Mouse (Mus musculus): ENCODE results near the gene 9930111J21Rik1. TPM values are rescaled to one million over a fixed set of nuclear protein-coding genes. Genes with fewer than 3 reads are reported as not detected.
"Not testable (repeated sequence)": the region's sequence is repeated elsewhere in the genome, so short reads cannot be mapped to it uniquely, and the experiment has no call there.

The 9930111J21Rik1 gene
- polyA plus RNA-seq, 1 experiment from 2014 or later, result 0.20 TPM

DNA sequence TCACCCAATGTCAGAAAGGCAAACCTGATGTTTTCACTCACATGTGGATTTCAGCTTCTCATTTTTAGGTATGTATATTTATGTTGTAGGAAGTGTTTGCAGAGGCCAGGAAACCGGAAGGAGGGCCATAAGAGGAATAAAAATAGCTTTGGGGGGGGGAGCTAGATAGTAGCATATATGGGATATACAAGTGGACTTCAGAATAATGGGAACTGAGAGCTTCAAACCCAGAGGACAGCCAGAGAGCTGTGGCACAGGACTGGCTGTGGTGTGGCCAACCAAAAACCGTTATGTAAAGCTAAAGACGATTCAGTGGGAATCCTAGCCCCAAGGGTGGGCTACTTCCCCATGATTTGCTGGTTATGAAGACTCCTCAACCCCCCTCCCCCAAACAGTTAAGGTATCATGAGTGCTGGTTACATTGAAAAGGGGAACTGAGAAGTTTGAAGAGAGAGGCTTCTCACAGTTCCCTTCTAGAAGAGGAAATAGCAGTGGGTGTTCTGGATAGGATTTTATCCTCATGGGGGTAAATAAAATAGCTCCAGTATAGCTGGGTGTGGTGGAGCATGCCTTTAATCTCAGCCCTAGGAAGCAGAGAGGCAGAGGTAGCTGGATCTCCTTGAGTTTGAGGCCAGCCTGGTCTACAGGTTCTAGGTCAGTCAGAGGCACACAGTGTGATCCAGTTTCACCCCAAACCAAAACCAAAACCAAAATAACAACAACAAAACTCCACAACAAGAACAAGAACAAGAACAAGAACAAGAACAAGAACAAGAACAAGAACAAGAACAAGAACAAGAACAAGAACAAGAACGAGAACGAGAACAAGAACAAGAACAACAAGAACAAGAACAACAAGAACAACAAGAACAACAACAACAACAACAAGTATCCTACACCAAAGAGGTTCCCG is 78.3 kb downstream of the 9930111J21Rik1 start:
- H3K4me3 ChIP-seq (ENCODE audit: low read depth, low read length); H3K27me3 ChIP-seq (ENCODE audit: control insufficient read depth, insufficient read depth, low read length); H3K36me3 ChIP-seq (ENCODE audit: control insufficient read depth, insufficient read depth, low read length); H3K9ac ChIP-seq (ENCODE audit: low read length); DNase-seq (ENCODE audit: low spot score, missing footprints); H3K4me2 ChIP-seq; H3K4me1 ChIP-seq (ENCODE audit: control insufficient read depth, insufficient read depth, low read length); H3K9me3 ChIP-seq (ENCODE audit: control insufficient read depth, low read length); ATAC-seq (ENCODE audit: low FRiP score); H3K27ac ChIP-seq (ENCODE audit: low read depth, low read length): not testable (repeated sequence)
- 78% methylated on average over 6 of the region's 6 CpGs for WGBS

DNA sequence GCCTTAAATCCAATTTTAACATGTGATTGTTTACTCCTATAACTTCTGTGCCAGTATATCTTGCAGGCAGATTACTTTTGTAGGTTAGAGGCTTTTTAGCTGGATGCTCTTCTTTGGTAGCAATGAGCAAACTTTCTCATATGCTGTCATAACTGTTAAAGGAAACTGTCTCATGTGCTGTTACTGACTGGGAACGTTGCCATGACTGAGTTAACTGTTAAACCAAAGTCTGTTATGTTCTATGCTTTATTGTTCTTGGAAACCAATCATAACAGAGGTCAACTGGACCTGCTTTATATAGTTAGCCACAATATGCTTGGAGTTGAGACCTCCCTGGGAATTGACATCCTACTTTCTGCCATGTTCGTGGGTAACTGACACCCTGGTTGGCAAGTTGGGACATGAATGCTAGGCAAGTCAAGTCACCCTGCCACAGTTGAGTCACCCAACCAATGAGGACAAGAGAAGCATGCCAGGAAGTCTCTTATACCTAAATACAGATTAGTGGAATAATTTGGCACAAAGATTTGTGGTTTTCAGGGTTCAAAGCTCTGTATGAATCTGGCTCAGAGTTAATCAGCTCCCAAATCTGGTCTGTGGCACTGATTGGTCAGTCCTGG is 80.3 kb downstream of the 9930111J21Rik1 start:
- Histone ChIP-seq H3K36me3 (ENCODE audit: control insufficient read depth, insufficient read depth, low read length) (no peaks in the 10 kb centered on the region), H3K27me3 (ENCODE audit: control insufficient read depth, insufficient read depth, low read length) (no peaks in the 10 kb centered on the region), H3K9ac (ENCODE audit: low read length) (no peak overlapping the region), H3K27ac (ENCODE audit: low read depth, low read length) (no peak overlapping the region), H3K4me1 (ENCODE audit: control insufficient read depth, insufficient read depth, low read length) (no peaks in the 10 kb centered on the region), H3K9me3 (ENCODE audit: control insufficient read depth, low read length) (no peaks in the 10 kb centered on the region), H3K4me2 (no peak overlapping the region), H3K4me3 (ENCODE audit: low read depth, low read length) (no peak overlapping the region)
- no peak for ATAC-seq (ENCODE audit: low FRiP score)
- 71% methylated on average over 2 of the region's 2 CpGs for WGBS
- DNase-seq (ENCODE audit: low spot score, missing footprints), result no peak

Other genes starting within 250 kb of the 9930111J21Rik1 start
- gene Rack1, start 179.1 kb downstream of the 9930111J21Rik1 start, polyA plus RNA-seq (2014; fragmentation: Nextera tagmentation; extraction: Ambion mirVana), result 592 and 633 TPM in 2 replicates
- gene Trim41, start 162.0 kb downstream of the 9930111J21Rik1 start, polyA plus RNA-seq (2014; fragmentation: Nextera tagmentation; extraction: Ambion mirVana), result 3.6 and 3.9 TPM in 2 replicates
- 0.40 and 0.73 TPM in 2 replicates for gene Trim7, start 153.3 kb downstream of the 9930111J21Rik1 start, polyA plus RNA-seq (2014; fragmentation: Nextera tagmentation; extraction: Ambion mirVana)
- 7.4 and 11.5 TPM in 2 replicates for gene Gm12184, start 152.7 kb downstream of the 9930111J21Rik1 start, polyA plus RNA-seq (2014; fragmentation: Nextera tagmentation; extraction: Ambion mirVana)
- 2.2 and 2.3 TPM in 2 replicates for gene Irgm1, start 107.7 kb downstream of the 9930111J21Rik1 start, polyA plus RNA-seq (2014; fragmentation: Nextera tagmentation; extraction: Ambion mirVana)
- 0.10 and 0.21 TPM in 2 replicates for gene Gm5431, start 77.2 kb downstream of the 9930111J21Rik1 start, polyA plus RNA-seq (2014; fragmentation: Nextera tagmentation; extraction: Ambion mirVana)
- 1.3 and 1.8 TPM in 2 replicates for gene Psme2b, start 33.2 kb downstream of the 9930111J21Rik1 start, polyA plus RNA-seq (2014; fragmentation: Nextera tagmentation; extraction: Ambion mirVana)
- not detected in 2 replicates for gene Olfr56, start 509 bp downstream of the 9930111J21Rik1 start, polyA plus RNA-seq (2014; fragmentation: Nextera tagmentation; extraction: Ambion mirVana)
- not detected in 2 replicates for gene Gm12185, start 12.8 kb upstream of the 9930111J21Rik1 start, polyA plus RNA-seq (2014; fragmentation: Nextera tagmentation; extraction: Ambion mirVana)
- gene Tgtp1, start 14.8 kb upstream of the 9930111J21Rik1 start, polyA plus RNA-seq (2014; fragmentation: Nextera tagmentation; extraction: Ambion mirVana), result 0.05 TPM in 1 of 2 replicates, not detected in the other
- 0.26 and 0.47 TPM in 2 replicates for gene 9930111J21Rik2, start 71.8 kb upstream of the 9930111J21Rik1 start, polyA plus RNA-seq (2014; fragmentation: Nextera tagmentation; extraction: Ambion mirVana)
- not detected in 2 replicates for gene Tgtp2, start 84.8 kb upstream of the 9930111J21Rik1 start, polyA plus RNA-seq (2014; fragmentation: Nextera tagmentation; extraction: Ambion mirVana)
- gene Ifi47, start 97.2 kb upstream of the 9930111J21Rik1 start, polyA plus RNA-seq (2014; fragmentation: Nextera tagmentation; extraction: Ambion mirVana), result 0.40 and 0.41 TPM in 2 replicates
- gene Olfr1396, start 135.5 kb upstream of the 9930111J21Rik1 start, polyA plus RNA-seq (2014; fragmentation: Nextera tagmentation; extraction: Ambion mirVana), result not detected in 2 replicates
- gene Olfr1395, start 162.9 kb upstream of the 9930111J21Rik1 start, polyA plus RNA-seq (2014; fragmentation: Nextera tagmentation; extraction: Ambion mirVana), result not detected in 2 replicates
- gene Olfr1394, start 175.0 kb upstream of the 9930111J21Rik1 start, polyA plus RNA-seq (2014; fragmentation: Nextera tagmentation; extraction: Ambion mirVana), result not detected in 2 replicates
- 0.43 TPM in 1 of 2 replicates, not detected in the other for gene Btnl9, start 207.8 kb upstream of the 9930111J21Rik1 start, polyA plus RNA-seq (2014; fragmentation: Nextera tagmentation; extraction: Ambion mirVana)
- gene Zfp62, start 223.9 kb upstream of the 9930111J21Rik1 start, polyA plus RNA-seq (2014; fragmentation: Nextera tagmentation; extraction: Ambion mirVana), result 65.4 and 70.2 TPM in 2 replicates

All from midbrain, embryonic 11.5 days (tissue).